Mouse (Mus musculus) intestine, embryonic 14.5 days (tissue): ENCODE measurements at regions not wholly inside any gene's neighbourhood (a gene's known extent, or its start where the extent isn't known, plus 50 kb on each side); places are given as distances from the start of the nearest gene placed in this dataset. TPM values are rescaled to one million over a fixed set of nuclear protein-coding genes. Genes with fewer than 3 reads are reported as not detected.

Experiments
- ATAC-seq: fragments of 200-750 bp; cut with Nextera tagmentation; replicated peaks from 2 replicates; pipeline ENCODE4 v1.8.0; 2017; ENCODE audit warnings: low read depth, moderate number of reproducible peaks, moderate TSS enrichment, moderate library complexity; ENCODE audit not compliant: low FRiP score, low TSS enrichment
- DNase-seq: peaks from one replicate; pipeline ENCODE4 v3.0.0-alpha.2; 2018; ENCODE audit warnings: low spot score
- H3K27ac ChIP-seq: fragments of 300-500 bp; sonication (generic); 2 replicates; pipeline ENCODE4 v1.5.1; 2014; ENCODE audit warnings: low read depth, mild to moderate bottlenecking, control low read depth
- H3K27me3 ChIP-seq: fragments of 300-500 bp; sonication (generic); replicated peaks from 2 replicates; pipeline ENCODE4 v1.6.1; 2014; ENCODE audit warnings: low read length, control low read depth; ENCODE audit not compliant: control insufficient read depth, insufficient read depth
- H3K36me3 ChIP-seq: fragments of 300-500 bp; sonication (generic); 2 replicates; pipeline ENCODE4 v1.6.1; 2014; ENCODE audit warnings: low read length, control low read depth; ENCODE audit not compliant: control insufficient read depth, insufficient read depth
- H3K4me1 ChIP-seq: fragments of 300-500 bp; sonication (generic); replicated peaks from 2 replicates; pipeline ENCODE4 v1.6.1; 2014; ENCODE audit warnings: low read length, control low read depth, mixed read lengths; ENCODE audit not compliant: control insufficient read depth, insufficient read depth
- H3K4me2 ChIP-seq: fragments of 300-500 bp; sonication (generic); 2 replicates; pipeline ENCODE4 v1.6.1; 2014; ENCODE audit warnings: low read length
- H3K4me3 ChIP-seq: fragments of 300-500 bp; sonication (generic); 2 replicates; pipeline ENCODE4 v1.5.1; 2014; ENCODE audit warnings: low read depth, low read length, control low read depth, mixed read lengths
- H3K9ac ChIP-seq: fragments of 300-500 bp; sonication (generic); 2 replicates; pipeline ENCODE4 v1.6.1; 2014; ENCODE audit warnings: mild to moderate bottlenecking, low read length
- H3K9me3 ChIP-seq: fragments of 300-500 bp; sonication (generic); 2 replicates; pipeline ENCODE4 v1.6.1; 2016; ENCODE audit warnings: low read length, control low read depth; ENCODE audit not compliant: control insufficient read depth
- WGBS: fragments of 180-500 bp; shearing (Covaris S2); extraction: QIAGEN DNeasy Blood & Tissue Kit; methylation state at CpG from one replicate; pipeline ENCODE4 v1.1.7; 2014; 5-methylcytosine and 5-hydroxymethylcytosine counted together
- microRNA-seq: library from miRNA; unstranded; fragments of <30 nt; microRNA quantifications from one replicate; pipeline ENCODE4, GENCODE M21; 2016

GRCm38 (mm10) chr16:3256051-3256450 is 334.8 kb upstream of the Olfr161 start:
- Histone ChIP-seq H3K4me3 (no peak overlapping the region), H3K9ac (no peak overlapping the region), H3K36me3 (no peaks in the 10 kb centered on the region), H3K27ac (no peak overlapping the region), H3K4me1 (no peaks in the 10 kb centered on the region), H3K4me2 (no peak overlapping the region), H3K27me3 (no peaks in the 10 kb centered on the region), H3K9me3 (peaks cover 29% of the 10 kb centered on the region)
- DNase-seq: no peak
- no peak for ATAC-seq

GRCm38 (mm10) chr16:3265351-3265750 is 325.5 kb upstream of the Olfr161 start:
- ATAC-seq (no peak), DNase-seq (no peak)
- H3K9me3 ChIP-seq: peaks cover 32% of the 10 kb centered on the region
- H3K27me3 ChIP-seq: no peaks in the 10 kb centered on the region
- H3K4me1 ChIP-seq: no peaks in the 10 kb centered on the region
- no peak overlapping the region for H3K4me3 ChIP-seq
- H3K9ac ChIP-seq: no peak overlapping the region
- H3K4me2 ChIP-seq: no peak overlapping the region
- 84% methylated on average over 1 of the region's 1 CpGs for WGBS
- no peaks in the 10 kb centered on the region for H3K36me3 ChIP-seq
- H3K27ac ChIP-seq: no peak overlapping the region

- no peak overlapping the region for H3K4me2 ChIP-seq
- H3K27me3 ChIP-seq: no peaks in the 10 kb centered on the region
- H3K36me3 ChIP-seq: no peaks in the 10 kb centered on the region
- no peak overlapping the region for H3K4me3 ChIP-seq
- DNase-seq (no peak), ATAC-seq (no peak)
- H3K9me3 ChIP-seq: peaks cover 33% of the 10 kb centered on the region
- no peak overlapping the region for H3K9ac ChIP-seq
- H3K4me1 ChIP-seq: no peaks in the 10 kb centered on the region
- WGBS: 53% methylated on average over 2 of the region's 2 CpGs
- no peak overlapping the region for H3K27ac ChIP-seq
Measured at GRCm38 (mm10) chr16:3271819-3272490, 318.9 kb upstream of the Olfr161 start.

GRCm38 (mm10) chr16:3273427-3273826 is 317.4 kb upstream of the Olfr161 start:
- Histone ChIP-seq H3K9ac (no peak overlapping the region), H3K27ac (no peak overlapping the region), H3K4me1 (no peaks in the 10 kb centered on the region), H3K4me3 (no peak overlapping the region), H3K36me3 (no peaks in the 10 kb centered on the region), H3K9me3 (peaks cover 30% of the 10 kb centered on the region), H3K4me2 (no peak overlapping the region), H3K27me3 (no peaks in the 10 kb centered on the region)
- ATAC-seq (no peak), DNase-seq (no peak)
- 78% methylated on average over 2 of the region's 2 CpGs for WGBS

Small RNA genes in the stretch of these regions (microRNA-seq; reads per million reads assigned to microRNA genes)
- gene Gm23215: not detected
